Mouse (Mus musculus): ENCODE results near the gene Th. TPM values are rescaled to one million over a fixed set of nuclear protein-coding genes. Genes with fewer than 3 reads are reported as not detected.

Gene Th
- polyA plus RNA-seq, 3 experiments from 2014 or later, result not detected

- ATAC-seq, result no peak
Measured at GRCm38 (mm10) chr7:142899872-142900271, 31.1 kb downstream of the Th start.

GRCm38 (mm10) chr7:142897471-142897870 lies 33.5 kb downstream of the Th start:
- no peak for ATAC-seq

- ATAC-seq, result no peak
Measured at GRCm38 (mm10) chr7:142895901-142896665, 34.8 kb downstream of the Th start.

DNA sequence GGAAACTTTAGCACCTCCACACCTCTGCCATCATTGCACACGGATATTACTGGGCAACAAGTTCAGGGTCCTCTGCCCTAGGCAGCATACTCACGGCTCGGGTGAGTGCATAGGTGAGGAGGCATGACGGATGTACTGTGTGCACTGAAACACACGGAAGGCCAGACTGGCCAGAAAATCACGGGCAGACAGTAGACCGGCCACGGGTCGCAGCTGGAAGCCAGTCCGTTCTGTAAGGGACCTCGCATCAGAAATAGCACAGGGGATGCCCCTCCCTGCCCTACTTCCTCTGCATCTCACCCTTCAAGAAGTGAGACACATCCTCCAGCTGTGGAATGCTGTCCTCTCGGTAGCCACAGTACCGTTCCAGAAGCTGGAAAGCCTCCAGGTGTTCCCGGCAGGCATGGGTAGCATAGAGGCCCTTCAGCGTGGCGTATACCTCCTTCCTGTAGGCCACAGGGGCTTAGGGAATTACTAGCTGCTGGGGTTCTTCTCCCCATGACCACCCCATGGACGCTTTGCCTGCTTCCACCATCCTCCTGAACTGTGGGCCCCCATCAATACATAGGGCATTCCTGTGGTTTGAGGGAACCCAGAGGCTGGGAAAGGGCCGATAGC lies 35.6 kb downstream of the Th start:
- no peak for ATAC-seq

GRCm38 (mm10) chr7:142894669-142895068 lies 36.3 kb downstream of the Th start:
- peak; percentile 56 for ATAC-seq

DNA sequence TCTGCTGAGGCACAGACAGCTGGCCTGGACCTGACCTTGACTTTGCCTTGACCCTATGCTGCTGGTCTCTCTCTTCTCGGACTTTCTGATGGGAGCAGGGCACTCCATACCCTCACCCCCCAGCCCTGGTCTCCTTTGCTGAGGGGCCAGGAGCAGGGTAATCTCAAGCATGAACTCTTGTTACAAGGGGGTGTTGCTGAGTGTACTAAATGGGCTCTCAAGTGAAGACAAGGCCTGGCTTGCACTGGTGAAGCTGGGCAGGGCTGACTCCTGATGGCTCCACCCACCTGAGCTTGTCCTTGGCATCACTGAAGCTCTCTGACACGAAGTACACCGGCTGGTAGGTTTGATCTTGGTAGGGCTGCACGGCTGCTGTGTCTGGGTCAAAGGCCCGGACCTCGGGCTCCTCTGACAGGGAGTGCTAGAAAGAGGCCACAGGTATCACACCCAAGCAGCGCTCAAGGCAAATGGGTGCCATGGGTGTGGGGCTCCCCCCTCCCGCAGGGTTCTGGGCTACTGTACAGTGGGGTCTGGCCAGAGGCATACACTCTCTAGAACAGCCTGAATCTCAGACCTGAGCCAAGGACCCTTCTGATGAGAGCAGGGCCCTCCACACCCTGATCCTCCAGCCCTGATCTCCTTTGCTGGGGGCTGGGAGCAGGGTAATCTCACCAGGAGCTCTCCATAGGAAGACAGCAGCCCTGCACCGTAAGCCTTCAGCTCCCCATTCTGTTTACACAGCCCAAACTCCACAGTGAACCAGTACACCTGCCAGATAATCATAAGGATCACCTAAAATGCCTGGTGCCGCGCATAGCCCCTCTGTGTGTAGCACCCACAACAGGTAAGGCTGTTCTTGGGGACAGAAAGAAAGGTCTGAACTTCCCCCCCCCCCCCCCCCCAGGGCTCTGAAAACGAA lies 36.9 kb downstream of the Th start:
- ATAC-seq, result no peak

GRCm38 (mm10) chr7:142893296-142893695 lies 37.6 kb downstream of the Th start:
- no peak for ATAC-seq

GRCm38 (mm10) chr7:142869419-142870163 lies 61.3 kb downstream of the Th start:
- no peak for ATAC-seq

DNA sequence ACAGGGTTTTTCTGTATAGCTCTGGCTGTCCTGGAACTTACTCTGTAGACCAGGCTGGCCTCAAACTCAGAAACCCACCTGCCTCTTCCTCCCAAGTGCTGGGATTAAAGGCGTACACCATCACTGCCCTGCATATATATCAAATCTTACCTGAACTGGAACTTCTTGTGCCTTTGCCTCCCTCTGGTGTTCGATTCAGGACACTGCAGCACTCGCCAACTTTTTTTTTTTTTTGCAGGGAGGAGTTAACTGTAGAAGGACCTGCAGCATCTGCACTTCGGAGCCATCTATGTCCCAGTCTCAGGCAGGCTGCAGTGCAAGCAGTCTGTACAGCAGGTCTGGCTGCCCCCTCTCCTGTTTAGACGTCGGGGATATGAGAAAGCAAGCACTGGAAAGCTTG lies 80.2 kb downstream of the Th start:
- ATAC-seq, result no peak

Other genes starting within 250 kb of the Th start
- gene Ins2, start 187.7 kb downstream of the Th start, polyA plus RNA-seq (2017; shearing (Covaris generic)), result under 1 TPM in 1 of 3 experiments, not detected in 2; 0.62 TPM
- 1 to 10 TPM in 2 of 3 experiments, not detected in 1; 1.9 to 5.4 TPM for gene Ascl2, start 38.1 kb upstream of the Th start, polyA plus RNA-seq (2017; shearing (Covaris generic))
- gene Tspan32, start 73.9 kb upstream of the Th start, polyA plus RNA-seq (2017; shearing (Covaris generic)), result 100 to 1,000 TPM; 280 to 663 (median 591) TPM
- gene Cd81, start 121.6 kb upstream of the Th start, polyA plus RNA-seq (2017; shearing (Covaris generic)), result 100 to 1,000 TPM; 237 to 292 (median 262) TPM
- 10 to 100 TPM; 35.5 to 40.4 (median 37.4) TPM for gene Tssc4, start 138.1 kb upstream of the Th start, polyA plus RNA-seq (2017; shearing (Covaris generic))
- gene Trpm5, start 163.5 kb upstream of the Th start, polyA plus RNA-seq (2017; shearing (Covaris generic)), result under 1 TPM in 1 of 3 experiments, not detected in 2; 0.68 TPM
- gene Kcnq1, start 175.2 kb upstream of the Th start, polyA plus RNA-seq (2017; shearing (Covaris generic)), result under 1 TPM in 2 of 3 experiments, not detected in 1; 0.19 to 0.42 TPM

All from inflammation-experienced regulatory T-cells, adult 6 months (primary cell).